Mouse (Mus musculus) heart, adult 2 months (tissue): ENCODE measurements around the gene Gucy2g. TPM values are rescaled to one million over a fixed set of nuclear protein-coding genes. Genes with fewer than 3 reads are reported as not detected.

Source experiments
- DNase-seq, 2 experiments: peaks; one replicate each; pipeline ENCODE4 v3.0.0; 2021
- H3K27ac ChIP-seq: fragments of 200-600 bp; 2 replicates; pipeline ENCODE4 v1.8.1; 2022
- H3K27me3 ChIP-seq: fragments of 200-500 bp; 2 replicates; pipeline ENCODE4 v1.6.1; 2012; ENCODE audit warnings: mild to moderate bottlenecking, low read length, inconsistent platforms, mixed read lengths; ENCODE audit not compliant: control insufficient read depth, insufficient read depth
- H3K36me3 ChIP-seq: fragments of 200-500 bp; 2 replicates; pipeline ENCODE4 v1.6.1; 2012; ENCODE audit warnings: low read length, inconsistent platforms; ENCODE audit not compliant: control insufficient read depth, insufficient read depth
- H3K4me1 ChIP-seq: fragments of 200-500 bp; 2 replicates; pipeline ENCODE4 v1.6.1; 2011; ENCODE audit warnings: low read length; ENCODE audit not compliant: control insufficient read depth, insufficient read depth
- H3K4me3 ChIP-seq: fragments of 200-600 bp; 2 replicates; pipeline ENCODE4 v1.8.1; 2022
- H3K79me2 ChIP-seq: fragments of 200-500 bp; replicated peaks from 2 replicates; pipeline ENCODE4 v1.6.1; 2012; ENCODE audit warnings: mild to moderate bottlenecking, inconsistent platforms, low read length, moderate library complexity, mixed read lengths; ENCODE audit not compliant: control insufficient read depth, insufficient read depth
- H3K9ac ChIP-seq: fragments of 200-500 bp; 2 replicates; pipeline ENCODE4 v1.6.1; 2012; ENCODE audit warnings: low read depth, mild to moderate bottlenecking, control low read depth, inconsistent platforms, low read length, mixed read lengths
- CTCF ChIP-seq: fragments of 200-600 bp; IDR thresholded peaks from 2 replicates; pipeline ENCODE4 v1.8.1; 2022; ENCODE audit warnings: antibody characterized with exemption, mild to moderate bottlenecking, moderate library complexity
- EP300 ChIP-seq: fragments of 200-500 bp; IDR thresholded peaks from 2 replicates; pipeline ENCODE4 v1.6.1; 2011; ENCODE audit warnings: low read depth, low read length, control low read depth; ENCODE audit not compliant: insufficient read depth
- POLR2A ChIP-seq: fragments of 200-500 bp; IDR thresholded peaks from 2 replicates; pipeline ENCODE4 v1.6.1; 2011; ENCODE audit warnings: mild to moderate bottlenecking, low read depth, low read length, control low read depth; ENCODE audit not compliant: insufficient read depth
- WGBS: fragments of 180-500 bp; shearing (Covaris S2); methylation state at CpG from one replicate; pipeline ENCODE4 v1.1.7; 2018; 5-methylcytosine and 5-hydroxymethylcytosine counted together
- intact Hi-C: fragments of 180-260 bp; cut with DNase I; formaldehyde crosslinking; loops from one replicate; pipeline ENCODE4 v1.15.1; 2025
- polyA plus RNA-seq: library from polyadenylated mRNA; depleted of rRNA; stranded (reverse); fragments of >200 nt; gene quantifications from 2 replicates; pipeline ENCODE4 v1.2.3, GENCODE M21; 2012
- total RNA-seq, 2 experiments: library from RNA; stranded (reverse); gene quantifications; 2 replicates each; pipeline ENCODE4 v1.2.3; 2021

Gene Gucy2g
- total and polyA plus RNA-seq, 3 experiments = 0.07 to 0.12 TPM; not detected in 1

DNA sequence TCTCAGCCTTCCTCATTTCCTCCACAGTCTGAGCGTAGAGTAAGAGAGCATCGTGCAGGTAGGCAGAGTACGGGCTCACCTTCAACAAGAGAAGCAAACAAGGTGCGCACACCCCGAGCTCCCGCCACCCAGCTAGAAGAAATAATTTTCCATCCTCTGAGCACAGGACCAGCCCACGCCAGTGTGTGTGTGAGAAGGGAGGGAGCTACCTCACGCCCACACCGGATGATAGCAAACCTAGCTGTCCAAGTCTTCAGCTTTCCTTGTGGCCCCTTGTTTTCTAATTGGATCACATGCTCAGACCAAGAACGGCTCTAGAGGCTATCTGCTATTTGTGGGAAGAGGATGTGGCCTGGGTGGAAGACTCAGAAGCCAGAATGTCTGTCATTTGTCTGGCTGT, 10.0 kb downstream of the Gucy2g start:
- Histone ChIP-seq H3K4me3 (no peak overlapping the region), H3K27me3 (no peaks in the 10 kb centered on the region), H3K4me1 (peaks cover 3% of the 10 kb centered on the region), H3K27ac (no peak overlapping the region), H3K9ac (no peak overlapping the region), H3K36me3 (no peaks in the 10 kb centered on the region), H3K79me2 (no peaks in the 10 kb centered on the region)
- WGBS = 61% methylated on average over 10 of the region's 10 CpGs
- TF ChIP-seq EP300 (no peak), POLR2A (no peak), CTCF (no peak)
- DNase-seq = no peak
- intact Hi-C loops = no loop called here

DNA sequence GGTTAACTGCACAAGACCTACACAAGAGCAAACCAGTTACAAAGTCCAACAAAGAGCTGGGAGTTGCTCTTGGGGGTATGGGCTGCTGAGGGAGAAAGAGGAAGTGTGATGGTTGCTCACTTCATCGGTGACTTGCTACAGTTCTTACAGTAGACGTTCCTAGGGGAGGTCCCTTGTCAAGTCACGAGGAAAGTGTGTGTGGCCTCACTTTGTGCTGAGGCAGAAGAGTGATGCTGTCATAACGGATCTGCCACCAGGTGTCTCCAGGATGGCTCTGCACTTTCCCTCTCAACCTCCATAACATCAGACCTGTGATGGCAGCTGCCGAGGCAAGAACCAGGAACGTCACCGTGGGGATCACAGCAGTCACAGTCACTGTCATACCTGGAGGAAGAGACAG, 13.9 kb downstream of the Gucy2g start:
- no peak for DNase-seq
- Histone ChIP-seq H3K36me3 (no peaks in the 10 kb centered on the region), H3K27ac (no peak overlapping the region), H3K79me2 (no peaks in the 10 kb centered on the region), H3K4me1 (peaks cover 2% of the 10 kb centered on the region), H3K4me3 (no peak overlapping the region), H3K27me3 (no peaks in the 10 kb centered on the region), H3K9ac (no peak overlapping the region)
- WGBS = 70% methylated on average over 7 of the region's 7 CpGs
- intact Hi-C loops = no loop called here
- no peak for TF ChIP-seq POLR2A
- peak; percentile 40 for TF ChIP-seq CTCF

DNA sequence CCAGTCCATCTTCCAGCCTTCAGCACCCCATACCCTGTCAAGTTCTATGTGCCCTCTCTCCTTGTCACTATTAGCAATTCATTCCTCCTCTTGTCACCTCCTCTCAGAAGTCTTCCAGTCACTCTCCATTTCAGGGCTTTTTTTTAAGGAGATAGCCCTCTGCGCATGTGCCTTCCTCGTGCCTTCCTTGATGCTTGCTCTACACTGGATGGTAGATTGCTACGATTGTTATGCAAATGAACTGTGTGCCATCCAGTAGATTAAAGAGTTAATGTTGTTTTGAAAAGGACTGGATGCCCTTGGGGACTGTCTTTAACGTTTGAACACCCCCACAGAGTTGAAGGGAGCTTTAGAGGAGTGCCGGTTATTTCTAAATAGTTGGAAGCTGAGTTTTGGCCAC, 14.4 kb downstream of the Gucy2g start:
- H3K27ac ChIP-seq = no peak overlapping the region
- no peak overlapping the region for H3K9ac ChIP-seq
- no peaks in the 10 kb centered on the region for H3K4me1 ChIP-seq
- 65% methylated on average over 5 of the region's 5 CpGs for WGBS
- no peaks in the 10 kb centered on the region for H3K79me2 ChIP-seq
- no peak for TF ChIP-seq CTCF
- TF ChIP-seq POLR2A = no peak
- no peak for TF ChIP-seq EP300
- no peaks in the 10 kb centered on the region for H3K27me3 ChIP-seq
- DNase-seq = no peak
- H3K36me3 ChIP-seq = no peaks in the 10 kb centered on the region
- intact Hi-C loops = no loop called here
- no peak overlapping the region for H3K4me3 ChIP-seq

DNA sequence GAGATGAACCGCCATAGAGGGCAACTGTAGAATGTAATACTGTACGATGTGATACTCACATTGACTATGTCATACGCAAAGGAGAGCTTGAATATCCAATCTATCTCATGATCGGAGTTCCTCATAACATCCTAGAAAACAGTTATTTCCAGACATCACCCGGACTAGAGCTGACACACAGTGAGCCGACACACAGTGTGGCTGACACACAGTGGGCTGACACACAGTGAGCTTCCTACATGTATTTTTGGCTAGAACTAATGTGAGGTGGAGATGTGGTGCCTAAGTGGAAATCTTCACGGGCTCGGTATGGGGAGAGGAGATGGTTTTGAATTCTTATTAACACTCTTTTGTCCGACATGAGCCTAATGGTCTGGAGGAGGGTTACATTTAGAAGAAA, 18.8 kb downstream of the Gucy2g start:
- Histone ChIP-seq H3K27ac (no peak overlapping the region), H3K79me2 (no peaks in the 10 kb centered on the region), H3K9ac (no peak overlapping the region), H3K27me3 (no peaks in the 10 kb centered on the region; the same call in 1 of the 2 replicates), H3K36me3 (no peaks in the 10 kb centered on the region), H3K4me1 (peaks cover 3% of the 10 kb centered on the region; the same call in 1 of the 2 replicates), H3K4me3 (no peak overlapping the region)
- intact Hi-C loops = no loop called here
- DNase-seq = no peak
- 90% methylated on average over 9 of the region's 9 CpGs for WGBS
- TF ChIP-seq POLR2A = no peak
- TF ChIP-seq EP300 = no peak
- no peak for TF ChIP-seq CTCF

DNA sequence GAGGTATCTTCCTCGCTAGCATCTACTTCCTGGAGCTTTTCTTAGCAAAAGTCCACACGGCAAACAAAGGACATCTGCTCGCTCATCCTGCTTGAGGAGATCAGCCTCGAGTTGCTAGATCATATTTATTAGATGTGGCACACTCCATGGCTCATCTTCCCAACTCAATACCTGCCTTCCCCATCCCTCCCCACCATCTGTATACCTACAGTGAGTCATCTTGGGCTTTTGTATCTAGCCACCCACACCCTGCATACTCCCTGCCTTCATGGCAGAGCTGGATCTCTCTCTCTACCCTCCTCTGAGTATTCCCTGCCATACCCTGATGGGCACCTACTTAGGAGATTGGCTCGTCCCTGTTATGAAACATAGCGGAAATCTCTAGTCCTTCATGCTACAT, 19.8 kb downstream of the Gucy2g start:
- Histone ChIP-seq H3K9ac (no peak overlapping the region), H3K79me2 (no peaks in the 10 kb centered on the region), H3K4me1 (peaks cover 3% of the 10 kb centered on the region; the same call in 1 of the 2 replicates), H3K27me3 (no peaks in the 10 kb centered on the region; the same call in 1 of the 2 replicates), H3K4me3 (no peak overlapping the region), H3K27ac (no peak overlapping the region), H3K36me3 (no peaks in the 10 kb centered on the region)
- TF ChIP-seq POLR2A = no peak
- no peak for TF ChIP-seq CTCF
- intact Hi-C loops = no loop called here
- no peak for DNase-seq
- WGBS = 71% methylated on average over 6 of the region's 6 CpGs

DNA sequence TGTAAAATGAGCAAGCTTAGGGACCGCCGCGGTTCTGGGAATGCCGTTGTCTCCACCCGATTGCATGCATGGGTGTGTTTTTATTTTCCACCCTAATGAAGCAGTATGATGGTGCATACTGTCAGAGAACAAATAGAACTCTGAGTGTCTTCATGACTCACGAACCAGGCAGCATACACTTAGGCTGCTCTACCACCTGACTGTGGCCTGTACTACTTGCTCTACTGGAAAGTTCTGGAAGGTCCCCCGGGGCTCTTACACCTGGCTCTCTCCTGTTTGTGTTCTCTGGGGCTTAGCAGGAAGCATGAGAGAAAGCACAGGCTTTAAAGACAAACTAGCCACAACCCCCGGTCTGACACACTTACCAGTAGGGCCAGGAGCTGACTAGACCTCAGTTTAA, 21.7 kb downstream of the Gucy2g start:
- Histone ChIP-seq H3K4me3 (no peak overlapping the region), H3K79me2 (no peaks in the 10 kb centered on the region), H3K9ac (no peak overlapping the region), H3K27ac (no peak overlapping the region), H3K27me3 (no peaks in the 10 kb centered on the region; the same call in 1 of the 2 replicates), H3K36me3 (no peaks in the 10 kb centered on the region), H3K4me1 (peaks cover 3% of the 10 kb centered on the region; the same call in 1 of the 2 replicates)
- intact Hi-C loops = loop anchor here (2.0 kb wide), 1 partner anchor 33 kb away; no protein-coding TSS in a partner anchor
- TF ChIP-seq EP300 (no peak), CTCF (no peak), POLR2A (no peak)
- no peak for DNase-seq
- WGBS = 73% methylated on average over 8 of the region's 8 CpGs
